Mouse (Mus musculus) bone marrow, adult 2 months (tissue): ENCODE measurements around the gene Gm45618. TPM values are rescaled to one million over a fixed set of nuclear protein-coding genes. Genes with fewer than 3 reads are reported as not detected.

Experiments
- H3K27ac ChIP-seq: fragments of 200-500 bp; 2 replicates; pipeline ENCODE4 v1.5.1; 2012; ENCODE audit warnings: low read depth, mild to moderate bottlenecking, control low read depth, inconsistent platforms, low read length; ENCODE audit not compliant: control insufficient read depth, poor library complexity, insufficient read depth
- H3K4me1 ChIP-seq: fragments of 200-500 bp; 2 replicates; pipeline ENCODE4 v1.6.1; 2011; ENCODE audit warnings: low read length; ENCODE audit not compliant: control insufficient read depth, insufficient read depth
- H3K4me3 ChIP-seq: fragments of 200-500 bp; replicated peaks from 2 replicates; pipeline ENCODE3; 2011; ENCODE audit warnings: mild to moderate bottlenecking, low read depth, low read length, control low read depth; ENCODE audit not compliant: control insufficient read depth
- CTCF ChIP-seq: fragments of 200-500 bp; IDR thresholded peaks from 2 replicates; pipeline ENCODE4 v1.5.1; 2011; ENCODE audit warnings: low read length, control low read depth; ENCODE audit not compliant: control insufficient read depth, insufficient read depth
- POLR2A ChIP-seq: fragments of 200-500 bp; IDR thresholded peaks from 2 replicates; pipeline ENCODE4 v1.6.1; 2011; ENCODE audit warnings: low read depth, mild to moderate bottlenecking, control low read depth, low read length, borderline replicate concordance; ENCODE audit not compliant: control insufficient read depth
- WGBS: fragments of 180-500 bp; shearing (Covaris S2); methylation state at CpG from one replicate; pipeline ENCODE4 v1.1.7; 2018; 5-methylcytosine and 5-hydroxymethylcytosine counted together
- polyA plus RNA-seq: library from polyadenylated mRNA; stranded (reverse); fragments of >200 nt; gene quantifications from 2 replicates; pipeline ENCODE4 v1.2.4, GENCODE M21; 2011; ENCODE audit warnings: low replicate concordance; ENCODE audit not compliant: missing spikeins, insufficient read depth, insufficient read length

Gene Gm45618
- polyA plus RNA-seq, 1 experiment, result not detected

GRCm38 (mm10) chr7:142070458-142071211, 49.9 kb downstream of the Gm45618 start:
- no peak overlapping the region for H3K4me3 ChIP-seq

More at GRCm38 (mm10) chr7:142070458-142071211, 49.9 kb downstream of the Gm45618 start:
- Histone ChIP-seq H3K27ac (no peak overlapping the region), H3K4me1 (no peaks in the 10 kb centered on the region)
- TF ChIP-seq CTCF, result peak; percentile 92
- no peak for TF ChIP-seq POLR2A
- WGBS, result 17% methylated on average over 13 of the region's 13 CpGs

Other genes starting within 250 kb of the Gm45618 start
- 19.7 and 30.1 TPM in 2 replicates for gene Tollip, start 202.2 kb downstream of the Gm45618 start, polyA plus RNA-seq
- gene Brsk2, start 171.0 kb downstream of the Gm45618 start, polyA plus RNA-seq, result not detected in 2 replicates
- 28.2 and 34.3 TPM in 2 replicates for gene Mob2, start 59.7 kb downstream of the Gm45618 start, polyA plus RNA-seq
- 4.9 and 7.5 TPM in 2 replicates for gene Dusp8, start 24.9 kb downstream of the Gm45618 start, polyA plus RNA-seq
- gene Gm39115, start 15.3 kb upstream of the Gm45618 start, polyA plus RNA-seq, result not detected in 2 replicates
- not detected in 2 replicates for gene Gm45337, start 23.9 kb upstream of the Gm45618 start, polyA plus RNA-seq
- gene Gm29735, start 36.4 kb upstream of the Gm45618 start, polyA plus RNA-seq, result not detected in 2 replicates
- gene Gm4553, start 45.0 kb upstream of the Gm45618 start, polyA plus RNA-seq, result not detected in 2 replicates
- gene Krtap5-2, start 55.3 kb upstream of the Gm45618 start, polyA plus RNA-seq, result not detected in 2 replicates
- gene Gm10153, start 69.7 kb upstream of the Gm45618 start, polyA plus RNA-seq, result not detected in 2 replicates
- not detected in 2 replicates for gene Krtap5-3, start 80.6 kb upstream of the Gm45618 start, polyA plus RNA-seq
- gene Gm7579, start 91.1 kb upstream of the Gm45618 start, polyA plus RNA-seq, result not detected in 2 replicates
- not detected in 2 replicates for gene Krtap5-5, start 109.2 kb upstream of the Gm45618 start, polyA plus RNA-seq
- not detected in 2 replicates for gene Gm40460, start 120.3 kb upstream of the Gm45618 start, polyA plus RNA-seq
- gene Gm2431, start 137.6 kb upstream of the Gm45618 start, polyA plus RNA-seq, result not detected in 2 replicates
- not detected in 2 replicates for gene Gm4559, start 153.6 kb upstream of the Gm45618 start, polyA plus RNA-seq
- gene Krtap5-1, start 176.4 kb upstream of the Gm45618 start, polyA plus RNA-seq, result not detected in 2 replicates
- gene Krtap5-4, start 182.8 kb upstream of the Gm45618 start, polyA plus RNA-seq, result not detected in 2 replicates